Mouse (Mus musculus) thymus, postnatal 10 days (tissue): ENCODE data around the gene Ncf1.

Experiments used
- DNase-seq, 2 experiments: peaks; one replicate each; pipeline ENCODE4 v3.0.0; 2021; ENCODE audit warnings: low spot score in 2 of 2

The Ncf1 gene

GRCm38 (mm10) chr5:134244890-134245289, 15.5 kb upstream of the Ncf1 start:
- DNase-seq, result no peak

- DNase-seq, result no peak
These were observed 14.4 kb upstream of the Ncf1 start for GRCm38 (mm10) chr5:134243661-134244436.

- DNase-seq, result no peak
These were observed 12.4 kb upstream of the Ncf1 start for GRCm38 (mm10) chr5:134241831-134242230.

- DNase-seq, result no peak
These were observed 8.7 kb upstream of the Ncf1 start for GRCm38 (mm10) chr5:134237936-134238760.

- DNase-seq, result no peak
These were observed 8.1 kb upstream of the Ncf1 start for GRCm38 (mm10) chr5:134237508-134237907.

GRCm38 (mm10) chr5:134236796-134237195, 7.4 kb upstream of the Ncf1 start:
- DNase-seq, result peak; percentile 64 to 66

GRCm38 (mm10) chr5:134236241-134236640, 6.8 kb upstream of the Ncf1 start:
- DNase-seq, result no peak

GRCm38 (mm10) chr5:134235111-134235510, 5.7 kb upstream of the Ncf1 start:
- no peak for DNase-seq

GRCm38 (mm10) chr5:134234205-134234604, 4.8 kb upstream of the Ncf1 start:
- no peak for DNase-seq

- peak in 1 of 2 experiments; percentile 53 for DNase-seq
These were observed 3.8 kb upstream of the Ncf1 start for GRCm38 (mm10) chr5:134233244-134233651.

- DNase-seq, result no peak
These were observed 3.1 kb upstream of the Ncf1 start for GRCm38 (mm10) chr5:134232568-134232967.

GRCm38 (mm10) chr5:134232111-134232510, 2.7 kb upstream of the Ncf1 start:
- DNase-seq, result peak in 1 of 2 experiments; percentile 37

- no peak for DNase-seq
These were observed 2.0 kb upstream of the Ncf1 start for GRCm38 (mm10) chr5:134231376-134231775.

- DNase-seq, result no peak
These were observed 1.2 kb downstream of the Ncf1 start for GRCm38 (mm10) chr5:134228249-134228638.

- DNase-seq, result peak in 1 of 2 experiments; percentile 60
These were observed 1.7 kb downstream of the Ncf1 start for GRCm38 (mm10) chr5:134227574-134228248.

- DNase-seq, result no peak
These were observed 2.5 kb downstream of the Ncf1 start for GRCm38 (mm10) chr5:134226946-134227345.

GRCm38 (mm10) chr5:134225110-134225901, 4.1 kb downstream of the Ncf1 start:
- DNase-seq, result no peak

GRCm38 (mm10) chr5:134221708-134222150, 7.7 kb downstream of the Ncf1 start:
- no peak for DNase-seq

- no peak for DNase-seq
These were observed 8.1 kb downstream of the Ncf1 start for GRCm38 (mm10) chr5:134221278-134221677.

- DNase-seq, result no peak
These were observed 11.5 kb downstream of the Ncf1 start for GRCm38 (mm10) chr5:134217900-134218299.

GRCm38 (mm10) chr5:134214021-134214806, 15.2 kb downstream of the Ncf1 start:
- DNase-seq, result no peak
